Mouse (Mus musculus) fibroblast of lung, adult 2 months (primary cell): Measurements from ENCODE around the gene Stpg3.
"Not testable (repeated sequence)": the region's sequence is repeated elsewhere in the genome, so short reads cannot be mapped to it uniquely, and the experiment has no call there.

Experiments used
- DNase-seq: peaks from one replicate; pipeline ENCODE4 v3.0.0-alpha.2; 2011; ENCODE audit warnings: low read depth

Gene Stpg3

GRCm38 (mm10) chr2:25214444-25214843 is at the start of gene Stpg3:
Gene Stpg3 (minus strand): TSS chr2:25214637.
- no peak for DNase-seq

- DNase-seq = no peak
Measured at GRCm38 (mm10) chr2:25263623-25264285, 49.3 kb upstream of the Stpg3 start.

- no peak for DNase-seq
Measured at GRCm38 (mm10) chr2:25262795-25263622, 48.6 kb upstream of the Stpg3 start.

GRCm38 (mm10) chr2:25262291-25262767 is 47.9 kb upstream of the Stpg3 start, which contains the start of gene Tprn:
Gene Tprn (plus strand): TSS chr2:25262618.
- peak; percentile 94 for DNase-seq

GRCm38 (mm10) chr2:25261870-25262269 is 47.4 kb upstream of the Stpg3 start:
- no peak for DNase-seq

GRCm38 (mm10) chr2:25258887-25259286 is 44.5 kb upstream of the Stpg3 start:
- no peak for DNase-seq

GRCm38 (mm10) chr2:25257250-25257649 is 42.8 kb upstream of the Stpg3 start:
- not testable (repeated sequence) for DNase-seq

GRCm38 (mm10) chr2:25256443-25257109 is 42.1 kb upstream of the Stpg3 start:
- DNase-seq = not testable (repeated sequence)

- peak; percentile 45 for DNase-seq
Measured at GRCm38 (mm10) chr2:25255284-25255779, 40.9 kb upstream of the Stpg3 start, which contains the start of gene Tmem203. Gene Tmem203 (plus strand): TSS chr2:25255439.

- DNase-seq = no peak
Measured at GRCm38 (mm10) chr2:25252331-25252730, 37.9 kb upstream of the Stpg3 start.

GRCm38 (mm10) chr2:25246183-25247072 is 32.0 kb upstream of the Stpg3 start, which contains the start of gene AL732309.1:
Gene AL732309.1 (minus strand): TSS chr2:25246863.
- no peak for DNase-seq

- no peak for DNase-seq
Measured at GRCm38 (mm10) chr2:25244144-25244543, 29.7 kb upstream of the Stpg3 start.

- no peak for DNase-seq
Measured at GRCm38 (mm10) chr2:25243342-25243741, 28.9 kb upstream of the Stpg3 start.

- DNase-seq = no peak
Measured at GRCm38 (mm10) chr2:25242101-25242506, 27.7 kb upstream of the Stpg3 start, which contains the start of the genes Rnf208 and Cysrt1. Gene Rnf208 (plus strand): TSS chr2:25242255. Gene Cysrt1 (minus strand): TSS chr2:25242452.

- DNase-seq = no peak
Measured at GRCm38 (mm10) chr2:25241438-25241775, 27.0 kb upstream of the Stpg3 start.

- no peak for DNase-seq
Measured at GRCm38 (mm10) chr2:25240723-25241437, 26.4 kb upstream of the Stpg3 start.

GRCm38 (mm10) chr2:25240310-25240709 is 25.9 kb upstream of the Stpg3 start:
- no peak for DNase-seq

GRCm38 (mm10) chr2:25239766-25240165 is 25.3 kb upstream of the Stpg3 start:
- DNase-seq = no peak

GRCm38 (mm10) chr2:25238106-25238505 is 23.7 kb upstream of the Stpg3 start:
- no peak for DNase-seq

- DNase-seq = no peak
Measured at GRCm38 (mm10) chr2:25237522-25237921, 23.1 kb upstream of the Stpg3 start.
